Mouse (Mus musculus) spleen, embryonic (tissue): Measurements from ENCODE around the gene Sparcl1.

Source experiments
- CTCF ChIA-PET: fragments of 350-600 bp; sonication (Branson Sonifier 250); formaldehyde crosslinking; loops from one replicate; lab custom pipeline; 2022; lab: Charles Lee

Sparcl1 gene

DNA sequence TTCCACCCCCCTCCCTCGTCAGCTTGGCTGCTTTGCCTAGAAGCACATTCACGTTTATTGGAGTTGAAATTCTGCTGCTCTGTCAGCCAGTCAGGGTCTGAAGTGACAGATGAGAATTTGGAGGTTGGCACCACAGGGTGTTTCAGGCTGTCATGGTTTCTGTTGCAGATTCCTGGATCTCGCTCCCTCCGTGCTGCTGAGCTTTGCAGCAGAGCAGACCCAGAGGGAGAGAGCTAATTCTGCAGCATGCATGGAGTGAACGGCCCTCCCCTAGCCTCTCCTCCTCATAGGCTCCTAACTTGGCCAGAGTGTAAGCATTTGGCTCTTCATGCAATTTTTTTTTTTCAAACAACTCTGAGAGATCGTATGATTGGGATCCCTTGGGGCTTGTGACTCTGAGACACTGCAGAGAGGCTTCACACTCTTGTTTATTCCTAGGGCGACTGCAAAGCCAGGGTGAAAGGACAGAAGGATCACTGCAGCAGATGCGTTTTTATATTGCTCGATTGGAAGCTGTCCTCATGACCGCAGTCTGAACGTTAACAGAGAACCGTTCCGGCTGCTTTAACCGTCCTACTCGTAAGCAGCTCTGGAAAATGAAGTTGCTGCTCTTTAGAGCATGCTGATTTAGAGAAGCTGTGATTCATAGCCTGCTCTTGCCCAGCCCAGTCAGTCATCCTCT, at the start of gene Sparcl1:
Sparcl1 (minus strand) TSS at position 243 of the 682 bp plus-strand sequence.
- CTCF ChIA-PET: no interaction called here

DNA sequence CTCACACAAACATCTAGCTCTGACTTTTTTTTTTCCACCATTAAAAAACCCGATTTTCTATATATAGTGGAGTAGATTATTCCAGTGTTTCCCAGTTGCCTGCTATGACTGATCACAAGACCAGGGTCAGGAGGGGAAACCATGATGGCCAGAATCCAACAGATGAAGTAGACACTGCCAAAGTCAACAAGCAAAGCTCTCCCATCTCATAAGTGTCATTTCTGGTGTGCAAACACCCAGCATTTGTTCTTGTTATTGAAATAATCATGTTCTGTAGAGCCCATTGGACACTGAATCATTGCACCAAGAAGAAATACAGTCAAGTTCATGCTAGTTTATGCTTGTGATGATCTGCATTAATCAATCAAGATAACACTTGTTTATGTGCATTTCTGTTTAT, 47.9 kb upstream of the Sparcl1 start:
- CTCF ChIA-PET: no interaction called here

DNA sequence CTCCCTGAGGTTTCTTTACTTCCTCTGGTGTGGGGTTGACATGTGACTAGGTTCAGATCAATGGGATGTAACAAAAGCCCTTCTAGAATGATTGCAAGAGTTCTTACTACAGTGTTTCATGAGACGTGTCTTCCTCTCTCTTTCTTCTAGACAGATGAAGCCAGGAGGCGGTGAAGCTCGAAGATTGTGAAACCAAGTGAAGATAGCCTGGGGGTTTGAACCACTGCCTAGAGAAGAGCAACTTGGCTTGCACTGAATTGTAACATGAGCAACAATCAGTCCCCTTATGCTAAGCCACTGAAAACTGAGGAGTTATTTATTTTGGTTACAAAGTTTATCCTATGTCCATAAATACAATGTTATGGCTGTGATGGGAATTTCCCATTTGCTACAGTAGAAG, 47.0 kb upstream of the Sparcl1 start:
- CTCF ChIA-PET: no interaction called here

DNA sequence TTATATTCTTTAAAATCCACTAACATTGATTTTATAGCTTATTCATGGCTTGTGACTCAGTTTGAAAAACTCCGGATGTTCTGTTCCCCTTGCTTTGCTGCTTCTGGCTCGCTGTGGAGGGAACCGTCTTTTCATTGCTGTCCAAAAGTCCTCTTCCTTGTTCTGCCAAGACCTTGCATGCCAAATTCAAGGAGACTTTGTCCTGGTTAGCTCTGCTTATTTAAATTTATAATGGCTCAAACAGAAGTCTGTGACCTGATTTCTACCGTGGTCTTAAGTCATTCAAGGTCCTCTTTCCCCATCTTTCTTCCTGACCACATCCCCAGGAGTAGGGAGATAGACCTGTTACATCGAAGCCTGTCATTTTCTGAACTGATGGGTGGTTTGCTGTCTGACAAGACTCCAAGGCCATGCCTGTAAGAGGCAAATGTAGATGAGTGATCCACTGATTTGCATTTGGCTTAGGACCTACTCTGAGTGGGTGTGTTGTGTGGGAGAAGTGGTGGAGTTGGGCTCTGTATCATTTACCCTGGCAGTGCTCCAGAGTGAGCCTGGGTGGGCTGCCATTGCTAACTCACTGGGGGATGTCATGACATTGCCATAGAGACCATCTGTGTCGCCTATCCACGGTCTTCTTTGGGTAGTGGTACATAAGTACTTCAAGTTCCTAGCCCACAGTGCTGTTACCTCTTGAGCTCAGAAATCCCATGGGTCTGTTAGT, 45.0 kb upstream of the Sparcl1 start:
- CTCF ChIA-PET: no interaction called here

DNA sequence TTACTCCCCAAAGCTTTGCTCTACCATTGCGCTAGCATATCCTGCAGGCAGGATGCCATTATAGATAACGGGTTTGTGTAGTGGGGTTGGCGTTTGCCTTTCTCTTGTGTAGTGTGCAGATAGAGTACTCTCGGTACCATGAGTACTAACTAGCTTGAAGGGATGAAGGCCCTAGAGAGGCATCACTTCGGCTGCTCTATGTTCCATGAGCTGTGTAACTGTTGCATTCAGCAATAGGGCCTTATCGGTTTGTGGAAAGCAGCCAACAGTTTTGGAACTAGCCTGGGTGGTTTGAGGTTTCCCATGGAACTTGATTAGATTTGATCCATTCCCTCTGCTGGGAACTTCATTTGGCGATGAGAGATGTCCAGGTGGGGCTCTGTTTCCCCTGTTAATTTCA, 44.2 kb upstream of the Sparcl1 start:
- CTCF ChIA-PET: no interaction called here

DNA sequence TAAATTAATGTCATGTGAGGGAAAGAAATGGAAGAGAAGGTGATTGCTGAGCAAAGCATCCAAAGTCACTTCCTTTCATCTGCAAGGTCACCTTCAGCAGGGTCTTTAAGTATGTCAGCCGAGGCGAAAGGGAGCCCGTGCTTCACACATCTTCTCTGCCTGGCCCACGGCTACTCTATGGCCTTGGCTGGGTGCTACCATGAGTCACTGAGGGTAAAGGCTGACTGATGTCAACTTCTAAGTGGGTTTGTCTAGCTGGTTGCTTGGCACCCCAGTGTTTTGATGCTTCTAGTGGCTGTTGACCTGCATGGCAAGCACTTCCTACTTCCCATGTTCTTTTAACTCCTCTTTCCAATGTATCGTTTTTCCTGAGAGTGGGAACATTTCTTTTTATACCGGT, 36.7 kb upstream of the Sparcl1 start:
- CTCF ChIA-PET: no interaction called here

DNA sequence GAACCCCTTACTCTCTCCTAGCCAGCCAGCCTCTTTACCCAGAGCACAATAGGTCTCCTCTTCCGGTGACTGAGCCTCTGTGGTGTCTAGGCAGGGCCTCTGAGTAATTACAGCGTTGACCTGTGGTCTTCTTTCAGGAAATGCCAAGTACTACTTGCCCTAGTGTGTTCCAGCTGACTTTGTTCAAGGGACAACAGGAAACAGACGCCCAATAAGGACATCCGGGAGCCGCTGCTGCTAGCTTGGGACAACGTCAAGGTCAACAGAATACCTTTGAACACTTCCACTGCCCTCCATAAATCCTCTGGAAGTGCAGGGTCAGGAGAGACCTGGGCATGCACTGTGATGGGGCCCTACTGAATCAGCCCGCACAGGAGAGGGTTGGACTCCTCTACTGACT, 35.8 kb upstream of the Sparcl1 start:
- CTCF ChIA-PET: no interaction called here

DNA sequence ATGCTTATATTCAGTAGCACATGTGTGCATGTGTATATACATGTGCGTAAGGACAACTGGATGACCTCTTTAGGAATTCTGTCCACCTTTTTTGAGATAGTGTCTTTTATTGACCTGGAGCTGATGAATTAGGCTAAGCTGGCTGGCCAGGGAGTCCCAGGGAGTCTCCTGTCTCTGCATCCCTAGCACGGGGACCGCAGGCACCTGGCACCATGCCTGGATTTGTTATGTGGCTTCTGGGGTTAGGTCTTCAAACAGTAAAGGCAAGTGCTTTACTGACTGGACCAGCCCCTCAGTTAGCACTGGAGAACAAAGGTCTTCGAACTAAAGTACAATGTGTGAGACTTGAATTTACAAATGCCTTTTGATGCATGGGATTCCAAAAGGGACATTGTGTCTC, 30.5 kb upstream of the Sparcl1 start:
- CTCF ChIA-PET: no interaction called here

DNA sequence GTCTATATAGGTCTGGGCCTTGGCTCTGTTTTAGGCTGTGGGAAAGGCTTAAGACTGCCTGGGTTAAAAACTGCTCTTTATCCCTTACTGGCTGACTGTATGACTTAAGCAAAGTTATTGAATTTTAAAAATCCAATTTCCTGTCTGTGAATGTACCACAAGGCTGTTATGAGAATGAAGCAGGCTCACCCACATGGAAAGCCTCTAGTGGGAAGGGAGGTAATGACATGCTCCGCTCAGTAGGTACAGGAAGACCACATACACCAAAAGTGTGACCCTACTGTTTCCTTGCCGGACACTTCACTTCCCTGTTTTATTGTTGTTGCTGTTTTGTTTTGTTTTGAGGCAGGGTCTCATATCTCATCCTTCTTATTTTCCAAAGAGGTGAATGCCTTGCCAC, 27.5 kb upstream of the Sparcl1 start:
- CTCF ChIA-PET: no interaction called here

DNA sequence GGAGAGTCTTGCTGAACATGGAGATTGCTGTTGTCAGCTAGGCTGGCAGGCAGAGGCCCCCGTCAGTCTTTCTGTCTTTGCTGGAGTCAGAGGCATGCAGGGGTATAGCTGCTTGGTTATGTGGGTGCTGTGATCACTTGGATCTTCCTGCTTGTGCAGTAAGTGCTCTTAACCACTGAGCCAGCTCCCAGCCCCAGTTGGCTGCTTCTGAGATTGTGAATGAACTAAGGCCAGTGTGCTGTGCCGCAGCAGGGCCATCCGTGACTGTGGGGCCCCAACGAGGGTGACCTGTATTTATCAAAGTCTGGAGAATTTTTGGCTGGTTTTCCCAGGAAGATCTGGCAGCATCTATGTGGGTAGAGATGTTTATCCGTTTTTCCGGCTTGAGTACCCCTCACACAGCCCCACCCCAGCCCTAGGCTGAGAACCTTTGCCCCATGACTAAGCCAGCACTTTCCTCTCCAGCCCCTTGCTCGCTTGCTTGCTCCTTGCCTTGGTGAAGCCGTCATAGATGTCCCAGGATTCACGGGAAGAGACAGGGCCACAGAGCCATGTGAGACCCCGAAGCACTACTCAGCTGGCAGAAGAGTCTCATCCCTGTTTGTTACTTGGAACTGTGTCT, 24.5 kb upstream of the Sparcl1 start:
- CTCF ChIA-PET: interaction anchor here (0.6 kb wide), 1 partner anchor 213 kb away, joined by 14 read pairs; no protein-coding TSS in a partner anchor

DNA sequence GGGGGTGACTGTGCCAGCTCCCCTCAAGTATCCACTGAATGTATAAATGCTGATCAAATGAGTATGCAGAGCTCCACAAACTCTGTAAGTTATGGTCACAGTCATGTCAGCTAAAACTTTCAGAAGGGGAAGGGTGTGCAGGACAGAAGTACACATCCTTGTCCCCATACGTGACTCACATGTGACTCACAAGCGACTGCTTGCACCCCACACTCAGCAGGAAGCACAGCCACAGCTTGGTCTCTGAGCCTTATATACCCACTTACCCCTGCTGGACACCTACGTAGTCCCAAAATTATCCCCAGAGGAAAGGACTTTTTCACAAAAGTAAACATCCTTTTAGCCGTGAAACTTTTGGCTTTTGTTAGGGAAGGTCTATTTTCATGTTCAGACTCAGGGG, 20.2 kb upstream of the Sparcl1 start:
- CTCF ChIA-PET: no interaction called here

DNA sequence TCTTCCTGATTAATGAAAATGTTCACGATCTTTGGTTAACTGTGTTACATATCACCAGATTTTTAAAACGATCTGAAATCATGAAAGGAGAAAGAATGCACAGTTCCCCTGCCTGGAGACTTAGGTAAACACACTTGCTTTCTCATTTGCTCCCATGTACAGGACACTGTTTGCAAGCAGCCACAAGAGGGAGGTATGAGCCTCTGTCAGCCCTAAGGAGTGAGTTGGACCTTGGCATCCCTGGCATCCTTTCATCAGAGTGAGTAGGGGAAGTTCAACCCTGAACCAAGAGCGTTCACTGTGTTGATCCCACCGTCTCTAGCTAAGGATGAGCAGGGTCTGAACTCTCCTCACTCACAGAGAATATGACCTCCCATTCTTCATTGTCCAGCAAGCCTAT, 18.0 kb upstream of the Sparcl1 start:
- CTCF ChIA-PET: no interaction called here

DNA sequence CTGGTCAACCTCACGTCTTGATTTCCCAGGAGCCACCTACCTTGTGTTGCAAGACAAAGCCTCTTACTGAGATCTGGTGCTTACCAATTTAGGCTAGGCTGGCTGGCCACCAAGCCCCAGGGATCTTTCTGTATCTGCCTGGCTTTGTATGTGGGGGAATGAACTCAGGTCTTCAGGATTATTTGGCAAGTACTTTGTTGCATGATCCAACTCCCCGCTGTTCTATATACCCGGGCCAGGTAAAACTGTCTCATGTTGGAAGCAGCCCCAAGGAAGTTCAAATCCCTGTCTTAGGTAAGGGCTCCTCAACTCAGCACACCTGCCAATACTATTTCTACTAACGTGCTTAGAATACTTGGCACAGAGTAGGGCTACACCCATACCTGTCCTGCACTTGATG, 17.4 kb upstream of the Sparcl1 start:
- CTCF ChIA-PET: no interaction called here

DNA sequence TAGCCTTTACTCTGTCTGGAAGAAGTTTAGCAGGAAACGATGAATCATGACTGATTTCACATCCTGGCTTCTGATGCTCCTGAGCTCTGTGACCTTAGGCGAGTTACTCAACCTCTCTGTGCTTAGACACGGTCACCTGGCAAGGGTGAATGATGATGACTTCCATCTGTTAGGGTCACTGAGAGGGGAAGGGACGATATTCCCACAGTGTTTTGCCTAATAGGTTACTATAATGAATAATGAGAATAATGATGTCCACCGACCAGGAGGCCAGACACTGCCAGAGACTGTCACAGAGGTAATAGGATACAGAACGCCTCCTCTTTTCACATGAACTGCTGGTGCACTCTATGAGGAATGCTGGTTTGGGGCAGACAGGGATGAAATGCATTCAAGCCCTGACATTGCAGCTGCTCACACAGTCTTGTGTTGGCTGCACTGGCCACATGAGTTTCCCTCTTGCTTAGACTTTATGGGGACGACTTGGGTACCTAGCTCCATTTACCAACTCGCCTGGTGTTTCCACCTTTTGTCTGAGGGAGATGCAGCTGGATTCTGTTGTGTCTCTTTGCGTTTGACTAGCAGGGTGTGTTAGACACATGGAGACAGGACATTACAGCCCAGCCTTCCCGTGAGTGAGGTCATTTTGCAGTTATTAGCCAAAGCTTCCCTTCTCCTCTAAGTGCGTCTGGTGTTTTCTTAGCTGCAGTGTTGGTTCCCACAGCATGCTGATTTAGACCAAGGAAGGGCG, 14.9 kb upstream of the Sparcl1 start:
- CTCF ChIA-PET: no interaction called here

DNA sequence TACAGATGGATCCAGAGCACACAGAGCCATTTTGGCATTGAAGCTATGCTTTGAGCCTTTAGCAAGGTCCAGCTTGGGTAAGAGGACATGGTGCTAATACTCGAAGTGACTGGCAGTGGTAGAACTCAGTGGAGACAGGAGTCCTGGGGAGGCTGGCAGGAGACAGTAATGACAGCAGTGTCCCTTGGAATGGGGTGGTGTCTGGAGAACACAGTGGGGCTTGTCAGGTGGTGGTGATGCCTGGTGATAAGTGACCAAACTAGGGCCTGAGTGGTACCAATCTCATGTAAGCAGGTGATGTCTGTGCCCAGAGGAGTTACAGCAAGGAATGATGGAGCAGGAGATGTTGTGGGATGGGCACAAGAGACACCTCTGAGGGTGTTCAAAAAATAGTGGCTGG, 13.8 kb upstream of the Sparcl1 start:
- CTCF ChIA-PET: interaction anchor here (0.6 kb wide), 1 partner anchor 129 kb away, joined by 6 read pairs; no protein-coding TSS in a partner anchor

DNA sequence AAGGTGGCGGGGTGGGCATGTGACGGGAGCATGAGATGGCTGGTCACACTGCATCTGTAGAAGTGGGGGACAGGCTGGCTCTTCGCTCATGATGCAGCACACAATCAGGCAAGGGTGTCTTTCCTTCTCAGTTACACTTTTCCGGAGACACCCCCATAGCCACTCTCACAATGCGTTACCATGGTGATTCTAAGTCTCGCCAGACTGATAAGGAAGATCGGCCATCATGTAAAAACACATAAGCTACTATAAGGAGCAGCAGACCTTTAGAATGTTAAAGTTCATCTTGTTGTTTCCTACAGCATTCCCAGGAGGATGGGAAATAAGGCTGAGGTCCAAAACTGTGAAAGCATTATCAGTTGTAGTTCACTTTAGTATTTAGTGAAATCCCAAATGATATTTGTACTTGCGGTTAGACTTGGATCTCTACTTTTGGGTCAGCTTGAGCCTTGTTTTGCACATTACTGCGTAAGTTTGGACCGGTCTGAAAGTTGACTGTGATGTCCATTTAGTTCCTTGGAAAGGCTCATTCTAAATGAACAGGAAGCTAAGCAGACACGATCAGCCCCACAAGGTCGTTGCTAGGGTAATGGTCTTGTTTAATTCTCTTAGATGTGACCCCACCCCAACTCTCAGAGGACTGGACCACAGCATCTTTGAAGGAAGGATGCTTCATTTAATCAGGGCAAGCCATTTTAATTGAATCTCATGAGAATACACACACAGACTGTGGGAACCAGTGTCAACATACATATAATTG, 13.2 kb upstream of the Sparcl1 start:
- CTCF ChIA-PET: no interaction called here

DNA sequence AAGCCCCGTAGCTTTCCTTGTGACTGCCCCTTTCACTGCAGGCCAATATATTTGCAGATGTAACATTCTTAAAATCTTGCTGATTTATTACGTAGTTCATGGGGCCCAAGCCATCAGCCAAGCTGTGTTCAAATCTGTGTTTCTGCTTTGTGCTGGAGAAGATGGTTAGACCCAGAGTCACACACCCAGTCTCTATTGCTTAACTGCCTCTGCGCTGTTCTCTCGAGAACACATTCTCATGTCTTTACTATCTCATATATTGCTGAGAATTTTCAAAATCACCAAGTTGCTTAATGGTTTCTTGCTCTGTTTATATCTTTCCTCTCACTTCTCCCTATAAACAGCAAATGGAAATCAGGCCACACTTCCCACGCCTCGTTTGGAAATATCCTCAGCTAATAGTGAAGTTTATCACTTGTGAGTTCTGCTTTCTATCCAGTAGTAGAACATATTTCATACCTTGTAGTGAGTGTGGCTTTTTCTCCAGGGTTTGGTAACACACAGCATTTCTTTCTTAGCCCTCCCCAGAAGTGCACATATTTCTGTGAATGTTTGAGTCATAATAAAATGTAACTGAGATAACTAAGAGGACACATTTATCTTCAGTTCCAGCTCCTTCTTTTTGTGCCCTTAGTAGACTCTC, 10.6 kb upstream of the Sparcl1 start:
- CTCF ChIA-PET: no interaction called here

DNA sequence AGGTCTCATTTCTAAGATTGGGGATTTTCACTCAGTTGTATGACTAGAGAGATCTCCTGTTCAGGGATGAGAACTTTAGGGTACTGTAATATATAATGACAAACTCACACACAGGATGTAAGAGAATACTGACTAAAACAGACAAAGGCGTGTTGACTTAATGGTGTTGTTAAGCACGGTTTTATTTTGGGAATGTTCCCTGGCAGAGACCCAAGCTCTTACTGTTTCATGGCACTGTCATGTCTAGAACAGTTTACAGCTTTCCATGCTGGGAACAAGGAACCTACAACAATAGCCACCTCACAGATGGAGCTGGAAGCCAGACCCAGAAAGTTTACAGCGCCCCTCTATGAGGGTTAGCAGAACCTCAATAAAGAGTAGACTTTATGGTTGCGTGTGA, 2.4 kb upstream of the Sparcl1 start:
- CTCF ChIA-PET: no interaction called here

DNA sequence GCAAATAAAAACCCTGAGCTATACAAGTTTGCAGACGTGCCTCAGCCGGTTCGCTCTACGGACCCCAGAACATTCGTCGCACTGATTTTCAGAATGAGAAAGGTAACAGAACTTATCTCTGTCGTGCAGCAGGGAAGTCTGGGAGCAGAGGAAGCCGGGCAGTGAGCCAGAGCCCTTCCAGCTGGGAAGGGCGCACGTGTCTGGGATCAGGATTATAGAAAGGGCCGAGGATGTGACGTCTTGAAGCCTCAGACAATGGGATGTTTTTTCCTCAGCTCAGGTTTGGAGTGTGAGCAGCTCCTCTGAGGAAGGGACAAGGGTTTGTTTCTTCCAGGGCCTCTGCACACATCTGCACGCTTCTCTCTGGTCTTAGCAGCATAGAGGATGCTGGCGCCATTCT, 1.6 kb upstream of the Sparcl1 start:
- CTCF ChIA-PET: no interaction called here

DNA sequence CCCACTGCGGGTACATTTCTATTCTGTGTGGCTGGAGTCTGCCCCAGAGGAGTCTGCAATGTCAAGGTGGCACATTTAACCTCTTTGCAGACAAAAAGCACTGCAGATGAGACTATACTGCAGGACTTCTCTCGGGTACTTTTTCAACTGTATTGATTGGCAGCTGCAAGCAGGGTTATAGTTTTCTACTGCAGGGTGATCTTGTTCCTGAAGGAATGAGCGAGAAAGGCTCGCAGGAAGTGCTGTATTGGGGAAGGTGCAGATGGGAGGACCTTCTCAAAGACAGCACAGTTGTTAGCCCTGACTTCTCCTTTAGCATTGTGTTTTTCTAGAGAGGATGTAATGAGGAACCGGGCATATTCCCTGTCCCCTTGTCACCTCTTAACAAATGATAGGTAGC, 1.0 kb downstream of the Sparcl1 start:
- CTCF ChIA-PET: no interaction called here

DNA sequence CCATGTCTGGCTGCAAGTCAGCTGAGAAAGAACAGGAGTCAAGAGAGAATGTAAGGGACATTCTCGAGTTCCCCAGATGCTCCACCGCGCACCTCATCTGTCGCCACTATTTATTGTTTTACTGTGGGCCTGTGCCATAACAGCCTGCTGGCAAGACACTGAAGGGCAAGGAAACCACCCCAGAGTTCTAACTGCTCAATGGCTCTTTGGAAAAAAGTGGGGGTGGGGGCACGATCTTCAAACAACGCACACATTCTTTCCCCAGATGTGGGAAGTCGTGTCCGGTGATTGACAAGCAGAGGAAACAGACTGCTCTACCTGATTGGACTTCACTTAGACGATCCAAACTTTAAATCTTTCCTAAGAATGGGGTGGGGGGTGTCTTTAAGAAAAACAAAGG, 1.5 kb downstream of the Sparcl1 start:
- CTCF ChIA-PET: no interaction called here
